Mouse (Mus musculus): Measurements from ENCODE around the gene Ptprj.

Gene Ptprj

DNA sequence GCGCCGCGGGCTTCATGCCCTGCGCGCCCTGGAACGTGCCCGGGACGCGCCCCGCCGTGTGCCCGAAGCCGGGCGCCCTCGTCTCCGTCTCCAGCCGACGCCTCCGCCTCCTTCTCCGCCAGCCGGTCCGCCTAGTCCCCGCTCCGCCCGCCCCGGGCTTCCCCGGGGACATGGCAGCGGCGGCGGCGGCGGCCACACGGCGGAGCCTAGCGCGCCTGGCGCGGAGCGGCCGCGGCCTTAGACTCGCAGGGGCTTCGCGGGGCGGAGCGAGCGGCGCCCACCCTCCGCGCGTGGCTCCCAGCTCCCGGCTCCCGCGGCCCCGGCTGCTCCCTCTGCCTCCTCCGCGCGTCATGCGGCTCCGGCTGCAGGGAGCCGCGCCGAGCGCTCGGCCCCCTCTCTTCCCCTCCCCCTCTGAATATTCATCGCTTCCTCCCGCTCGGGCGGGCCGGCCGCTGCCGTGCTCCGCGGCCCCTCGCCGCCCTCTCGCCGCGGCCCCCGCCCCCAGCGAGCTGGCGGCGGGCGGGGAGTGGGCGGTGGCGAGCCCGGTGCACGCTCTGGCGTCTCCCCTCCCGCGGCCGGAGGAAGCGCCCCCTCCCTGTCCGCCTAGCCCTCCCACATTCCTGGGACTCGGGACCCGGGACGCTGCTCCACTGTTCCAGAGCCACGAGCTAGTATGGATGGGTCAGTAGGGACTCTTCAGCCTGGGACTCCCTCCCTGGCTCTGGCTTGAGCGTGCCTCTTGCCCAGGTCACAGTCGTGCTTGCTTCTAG lies at the start of gene Ptprj:
Ptprj (minus strand) TSS at position 412 of the 770 bp plus-strand sequence.
- DNase-seq (ENCODE audit: extremely low read depth, low read depth, low spot score) = no peak

GRCm38 (mm10) chr2:90629552-90629951 lies 49.1 kb upstream of the Ptprj start:
- DNase-seq (ENCODE audit: extremely low read depth, low read depth, low spot score) = no peak

DNA sequence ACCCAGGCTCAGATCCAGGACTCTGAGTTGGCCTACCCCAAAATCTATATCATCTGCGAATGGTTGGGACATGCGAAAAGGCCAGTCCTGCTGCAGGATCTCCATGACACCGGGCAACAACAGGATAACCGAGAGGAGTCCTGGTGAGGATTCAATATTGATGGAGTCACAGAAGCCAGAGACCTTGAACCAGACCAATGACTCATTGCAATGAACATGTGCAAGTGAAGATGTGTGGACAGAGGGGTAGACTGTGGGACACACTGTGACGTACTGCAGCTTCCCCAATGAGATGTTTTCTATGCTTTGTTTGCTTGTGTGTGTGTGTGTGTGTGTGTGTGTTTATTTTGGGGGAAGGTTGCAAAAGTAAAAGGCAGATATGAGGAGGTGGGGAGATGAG lies 47.8 kb upstream of the Ptprj start:
- no peak for DNase-seq (ENCODE audit: extremely low read depth, low read depth, low spot score)

DNA sequence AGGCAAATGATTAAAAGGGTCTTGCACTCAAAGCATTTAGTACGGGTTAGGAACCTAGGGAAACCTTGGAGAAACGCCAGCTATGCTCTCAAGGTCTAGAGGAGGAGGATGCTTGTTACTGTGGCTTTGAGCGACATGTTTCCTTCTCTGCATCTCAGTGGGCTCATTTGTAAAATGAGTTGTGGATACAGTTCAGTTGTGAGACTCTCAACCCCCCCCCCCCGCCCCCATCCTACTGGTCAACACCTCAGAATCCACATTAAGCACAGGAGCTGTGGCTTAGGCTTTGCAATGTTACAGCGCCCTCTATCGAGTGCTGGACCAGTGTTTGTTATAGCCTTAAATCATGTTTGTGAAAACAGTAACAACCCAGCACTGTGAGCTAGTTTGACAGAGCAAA lies 44.5 kb upstream of the Ptprj start:
- no peak for DNase-seq (ENCODE audit: extremely low read depth, low read depth, low spot score)

GRCm38 (mm10) chr2:90624339-90624738 lies 43.9 kb upstream of the Ptprj start:
- DNase-seq (ENCODE audit: extremely low read depth, low read depth, low spot score) = no peak

- DNase-seq (ENCODE audit: extremely low read depth, low read depth, low spot score) = no peak
Measured at GRCm38 (mm10) chr2:90620815-90621214, 40.4 kb upstream of the Ptprj start.

GRCm38 (mm10) chr2:90619648-90620047 lies 39.2 kb upstream of the Ptprj start:
- no peak for DNase-seq (ENCODE audit: extremely low read depth, low read depth, low spot score)

- DNase-seq (ENCODE audit: extremely low read depth, low read depth, low spot score) = no peak
Measured at GRCm38 (mm10) chr2:90614651-90615171, 34.3 kb upstream of the Ptprj start.

- DNase-seq (ENCODE audit: extremely low read depth, low read depth, low spot score) = no peak
Measured at GRCm38 (mm10) chr2:90613591-90613990, 33.1 kb upstream of the Ptprj start.

DNA sequence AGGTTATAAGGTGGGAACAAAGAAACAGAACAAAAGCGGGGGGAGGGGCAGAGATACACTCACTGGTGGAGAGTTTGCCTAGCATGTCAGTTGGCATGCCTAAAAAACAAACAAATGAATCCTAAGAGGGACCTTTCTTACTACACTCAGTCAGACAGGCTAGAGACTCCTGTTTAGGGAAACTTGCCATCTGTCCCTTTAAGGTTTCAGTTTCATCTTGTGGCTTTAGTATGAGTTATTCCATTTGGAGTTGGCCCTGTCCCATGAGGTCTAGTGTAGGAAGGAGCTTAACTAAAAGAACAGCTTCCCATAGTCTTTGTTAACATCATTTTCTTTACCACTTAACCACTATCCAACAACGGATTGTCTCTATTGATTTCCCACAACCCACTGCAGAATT lies 32.6 kb upstream of the Ptprj start:
- DNase-seq (ENCODE audit: extremely low read depth, low read depth, low spot score) = no peak

GRCm38 (mm10) chr2:90611959-90612571 lies 31.6 kb upstream of the Ptprj start:
- no peak for DNase-seq (ENCODE audit: extremely low read depth, low read depth, low spot score)

GRCm38 (mm10) chr2:90601056-90601455 lies 20.6 kb upstream of the Ptprj start:
- no peak for DNase-seq (ENCODE audit: extremely low read depth, low read depth, low spot score)

DNA sequence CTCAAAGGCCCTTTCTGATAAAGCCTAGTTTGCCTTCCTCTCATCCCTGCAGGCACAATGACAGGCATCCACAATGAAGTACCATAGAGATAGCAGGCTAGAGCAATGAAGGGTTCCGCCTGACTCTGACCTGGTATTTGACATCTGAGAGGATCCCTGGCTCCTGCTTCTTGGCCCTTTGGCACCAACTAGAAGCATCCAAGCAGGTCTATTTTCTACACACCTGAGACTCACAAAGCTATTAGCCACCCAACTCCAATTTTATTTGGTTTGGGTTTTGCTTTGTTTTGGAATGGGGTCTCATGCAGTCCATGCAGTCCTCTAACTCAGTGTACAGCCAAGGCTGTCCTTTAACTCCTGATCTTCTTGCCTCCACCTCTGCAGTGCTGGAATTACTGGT lies 7.7 kb upstream of the Ptprj start:
- DNase-seq (ENCODE audit: extremely low read depth, low read depth, low spot score) = no peak

- DNase-seq (ENCODE audit: extremely low read depth, low read depth, low spot score) = no peak
Measured at GRCm38 (mm10) chr2:90584506-90584905, 4.1 kb upstream of the Ptprj start.

DNA sequence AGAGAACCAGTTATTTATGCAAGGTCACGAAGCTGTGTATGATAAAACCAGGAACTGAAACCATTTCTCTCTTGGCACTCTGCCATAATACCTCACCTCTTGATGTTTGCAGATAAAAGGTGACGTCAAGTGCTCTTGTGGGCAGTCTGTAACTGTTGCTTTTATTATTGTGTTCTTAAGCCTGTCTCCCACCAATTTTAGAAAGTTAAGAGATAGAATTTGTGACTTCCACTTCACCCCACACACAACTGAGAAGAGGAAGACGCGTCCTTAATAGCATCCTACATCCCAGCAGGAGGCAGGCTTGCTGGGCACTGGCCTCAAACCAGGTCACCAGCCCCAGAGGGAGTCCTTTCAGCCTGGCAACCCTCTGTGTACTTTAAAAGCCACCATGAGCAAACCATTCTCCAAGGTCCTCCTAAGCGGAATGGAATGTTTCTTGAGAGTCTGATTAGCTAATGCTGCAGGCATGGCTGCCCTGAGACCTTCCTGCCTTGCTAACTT lies 3.2 kb upstream of the Ptprj start:
- DNase-seq (ENCODE audit: extremely low read depth, low read depth, low spot score) = no peak

- no peak for DNase-seq (ENCODE audit: extremely low read depth, low read depth, low spot score)
Measured at GRCm38 (mm10) chr2:90582814-90583213, 2.4 kb upstream of the Ptprj start.

GRCm38 (mm10) chr2:90582311-90582710 lies 1.9 kb upstream of the Ptprj start:
- no peak for DNase-seq (ENCODE audit: extremely low read depth, low read depth, low spot score)

DNA sequence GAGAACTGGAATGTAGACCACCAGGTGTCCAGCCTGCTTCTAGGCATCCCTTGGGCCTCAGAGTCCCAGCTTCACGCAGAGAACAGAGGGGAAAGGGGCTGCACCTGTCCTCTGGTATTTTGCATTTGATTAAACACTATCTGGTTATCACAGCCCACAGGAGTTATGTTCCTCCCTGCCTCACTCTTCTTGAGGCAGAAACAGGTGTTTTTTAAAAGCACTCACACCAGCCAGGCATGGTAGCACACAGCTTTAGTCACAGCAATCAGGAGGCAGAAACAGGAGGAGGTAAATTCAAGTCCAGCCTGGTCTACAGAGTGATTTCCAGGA lies 1.3 kb upstream of the Ptprj start:
- DNase-seq (ENCODE audit: extremely low read depth, low read depth, low spot score) = no peak

DNA sequence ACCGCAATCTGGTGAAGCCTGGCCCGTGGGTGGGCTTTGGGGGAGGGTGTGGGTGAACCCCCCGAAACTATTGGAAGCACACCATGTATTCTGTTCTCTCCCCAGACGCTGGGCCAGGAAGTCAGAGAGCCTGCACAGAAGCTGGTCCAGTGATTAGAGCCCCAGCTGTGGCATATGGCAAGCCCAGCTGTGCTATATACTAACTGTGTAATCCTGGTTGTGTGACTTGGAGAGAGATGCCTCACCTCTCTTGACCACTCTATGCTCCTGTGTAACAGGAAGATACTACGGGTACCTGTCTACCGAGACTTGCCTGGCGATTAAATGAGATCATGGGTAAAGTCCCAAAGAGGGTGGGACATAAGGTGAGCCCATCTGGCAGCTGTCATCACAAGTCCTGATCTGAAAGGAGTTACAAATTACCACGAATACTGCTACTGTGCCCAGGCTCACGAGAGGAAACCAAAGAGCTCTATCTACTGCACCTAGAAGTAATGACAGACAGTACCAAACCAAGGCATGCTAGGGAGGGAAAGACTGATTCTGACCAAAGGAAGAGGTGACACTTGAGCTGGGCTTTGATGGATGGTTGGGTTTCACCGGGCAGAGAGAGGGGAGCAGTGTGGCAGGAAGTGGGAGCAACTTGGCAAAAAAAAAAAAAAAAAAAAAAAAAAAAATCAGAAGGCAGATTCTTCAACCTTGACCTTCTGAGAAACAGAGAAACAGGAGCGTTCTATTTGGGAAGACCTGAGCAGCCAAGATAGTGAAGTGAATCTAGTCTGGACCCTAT lies 754 bp upstream of the Ptprj start:
- DNase-seq (ENCODE audit: extremely low read depth, low read depth, low spot score) = no peak

GRCm38 (mm10) chr2:90579728-90580235 lies 665 bp downstream of the Ptprj start:
- no peak for DNase-seq (ENCODE audit: extremely low read depth, low read depth, low spot score)

- DNase-seq (ENCODE audit: extremely low read depth, low read depth, low spot score) = no peak
Measured at GRCm38 (mm10) chr2:90579038-90579727, 1.3 kb downstream of the Ptprj start.
